Mouse (Mus musculus) lung, postnatal 0 days (tissue): ENCODE measurements at regions not wholly inside any gene's neighbourhood (a gene's known extent, or its start where the extent isn't known, plus 50 kb on each side); places are given as distances from the start of the nearest gene placed in this dataset.
"Not testable (repeated sequence)": the region's sequence is repeated elsewhere in the genome, so short reads cannot be mapped to it uniquely, and the experiment has no call there.

Experiments used
- ATAC-seq: fragments of 200-750 bp; cut with Nextera tagmentation; 2 replicates; pipeline ENCODE4 v1.8.0; 2017; ENCODE audit warnings: moderate library complexity
- DNase-seq: peaks from one replicate; pipeline ENCODE4 v3.0.0-alpha.2; 2016; ENCODE audit warnings: low spot score
- H3K27ac ChIP-seq: fragments of 300-500 bp; sonication (generic); 2 replicates; pipeline ENCODE4 v1.5.1; 2014; ENCODE audit warnings: antibody characterized with exemption, mild to moderate bottlenecking, low read length, mixed read lengths
- H3K27me3 ChIP-seq: fragments of 300-500 bp; sonication (generic); replicated peaks from 2 replicates; pipeline ENCODE4 v1.6.1; 2014; ENCODE audit warnings: low read length, mixed read lengths; ENCODE audit not compliant: insufficient read depth
- H3K36me3 ChIP-seq: fragments of 300-500 bp; sonication (generic); 2 replicates; pipeline ENCODE4 v1.6.1; 2014; ENCODE audit warnings: low read length, mixed read lengths; ENCODE audit not compliant: insufficient read depth
- H3K4me1 ChIP-seq: fragments of 300-500 bp; sonication (generic); 2 replicates; pipeline ENCODE4 v1.6.1; 2014; ENCODE audit warnings: antibody characterized with exemption, low read depth, low read length, mixed read lengths; ENCODE audit not compliant: insufficient read depth
- H3K4me2 ChIP-seq: fragments of 300-500 bp; sonication (generic); replicated peaks from 2 replicates; pipeline ENCODE4 v1.6.1; 2014; ENCODE audit warnings: low read depth, mild to moderate bottlenecking, low read length, moderate library complexity, mixed read lengths
- H3K4me3 ChIP-seq: fragments of 300-500 bp; sonication (generic); 2 replicates; pipeline ENCODE4 v1.5.1; 2014; ENCODE audit warnings: low read depth, low read length
- H3K9ac ChIP-seq: fragments of 300-500 bp; sonication (generic); replicated peaks from 2 replicates; pipeline ENCODE4 v1.6.1; 2014; ENCODE audit warnings: low read depth, mild to moderate bottlenecking
- H3K9me3 ChIP-seq: fragments of 300-500 bp; sonication (generic); 2 replicates; pipeline ENCODE4 v1.6.1; 2016; ENCODE audit warnings: low read length, mixed read lengths
- CTCF ChIP-seq: IDR thresholded peaks from 2 replicates; pipeline ENCODE4 v1.5.1; 2016; ENCODE audit warnings: antibody characterized with exemption, mild to moderate bottlenecking
- EP300 ChIP-seq: IDR thresholded peaks from 2 replicates; pipeline ENCODE4 v1.6.1; 2016; ENCODE audit warnings: antibody characterized with exemption, mild to moderate bottlenecking, control low read depth
- WGBS: fragments of 180-500 bp; shearing (Covaris S2); extraction: QIAGEN DNeasy Blood & Tissue Kit; methylation state at CpG from one replicate; pipeline ENCODE4 v1.1.7; 2014; 5-methylcytosine and 5-hydroxymethylcytosine counted together

GRCm38 (mm10) chr5:12759634-12760033 is 365.6 kb upstream of the Sema3a start:
- Histone ChIP-seq H3K4me3 (no peak overlapping the region), H3K27ac (no peak overlapping the region), H3K36me3 (no peaks in the 10 kb centered on the region), H3K9ac (no peak overlapping the region), H3K9me3 (no peaks in the 10 kb centered on the region), H3K4me2 (no peak overlapping the region), H3K27me3 (no peaks in the 10 kb centered on the region), H3K4me1 (no peaks in the 10 kb centered on the region)
- no peak for ATAC-seq
- DNase-seq, result no peak
- TF ChIP-seq EP300, result no peak
- TF ChIP-seq CTCF, result no peak

- Histone ChIP-seq H3K36me3 (no peaks in the 10 kb centered on the region), H3K27ac (no peak overlapping the region), H3K4me2 (no peak overlapping the region), H3K27me3 (no peaks in the 10 kb centered on the region), H3K9me3 (no peaks in the 10 kb centered on the region), H3K4me1 (no peaks in the 10 kb centered on the region), H3K9ac (no peak overlapping the region), H3K4me3 (no peak overlapping the region)
- DNase-seq (no peak), ATAC-seq (no peak)
- WGBS, result 65% methylated on average over 1 of the region's 1 CpGs
- TF ChIP-seq EP300 (no peak), CTCF (no peak)
Observed at GRCm38 (mm10) chr5:12767383-12767782, 357.8 kb upstream of the Sema3a start.

GRCm38 (mm10) chr5:12782681-12783080 is 342.5 kb upstream of the Sema3a start:
- no peak overlapping the region for H3K27ac ChIP-seq
- no peak overlapping the region for H3K9ac ChIP-seq
- no peaks in the 10 kb centered on the region for H3K27me3 ChIP-seq
- TF ChIP-seq CTCF, result no peak
- no peak for TF ChIP-seq EP300
- H3K36me3 ChIP-seq, result no peaks in the 10 kb centered on the region
- no peak overlapping the region for H3K4me2 ChIP-seq
- WGBS, result 88% methylated on average over 3 of the region's 3 CpGs
- H3K4me1 ChIP-seq, result no peaks in the 10 kb centered on the region
- H3K4me3 ChIP-seq, result no peak overlapping the region
- H3K9me3 ChIP-seq, result no peaks in the 10 kb centered on the region
- ATAC-seq (no peak), DNase-seq (no peak)

DNA sequence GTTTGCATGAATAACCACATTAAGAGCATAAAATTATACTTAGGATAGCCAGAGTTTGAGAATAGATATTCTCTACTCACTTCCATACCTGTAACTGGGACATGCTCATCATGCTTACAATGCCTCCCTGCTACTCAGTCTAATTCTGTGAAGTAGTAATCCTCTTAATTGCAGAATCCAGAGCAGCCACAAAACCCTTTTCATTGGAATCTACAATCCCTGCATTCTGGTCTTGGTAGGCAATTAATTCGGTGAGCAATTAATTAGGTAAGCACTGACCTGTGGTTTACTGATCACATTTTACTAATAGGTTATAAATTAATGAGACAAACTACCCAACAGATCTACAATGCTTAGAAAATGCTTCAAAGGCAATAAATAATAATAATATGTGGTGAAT is 316.5 kb upstream of the Sema3a start:
- Histone ChIP-seq H3K9me3 (no peaks in the 10 kb centered on the region), H3K27me3 (no peaks in the 10 kb centered on the region), H3K4me2 (no peak overlapping the region), H3K36me3 (no peaks in the 10 kb centered on the region), H3K27ac (no peak overlapping the region), H3K4me1 (no peaks in the 10 kb centered on the region), H3K9ac (no peak overlapping the region), H3K4me3 (no peak overlapping the region)
- 86% methylated on average over 1 of the region's 1 CpGs for WGBS
- ATAC-seq, result no peak
- no peak for DNase-seq
- TF ChIP-seq CTCF, result no peak
- no peak for TF ChIP-seq EP300

DNA sequence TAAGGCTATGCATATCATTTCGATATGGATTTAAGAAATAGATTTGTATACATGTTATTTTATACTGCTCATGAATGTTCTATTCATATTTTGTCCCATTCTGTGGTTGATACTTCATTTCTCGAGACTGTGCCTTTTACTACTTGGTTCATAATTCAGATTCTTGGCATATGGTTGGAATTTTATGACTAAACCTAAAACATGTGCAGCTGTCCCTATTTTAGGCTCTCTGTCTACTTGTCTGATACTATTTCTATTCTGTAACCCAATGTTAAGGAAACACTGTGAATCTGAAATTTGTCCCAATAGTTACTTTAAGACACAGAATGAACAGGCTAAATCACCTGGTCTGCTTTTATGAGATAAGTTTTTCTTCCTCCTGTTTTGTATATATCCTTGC is 315.3 kb upstream of the Sema3a start:
- H3K4me3 ChIP-seq, result no peak overlapping the region
- no peak overlapping the region for H3K9ac ChIP-seq
- TF ChIP-seq EP300 (no peak), CTCF (no peak)
- no peak for ATAC-seq
- no peaks in the 10 kb centered on the region for H3K9me3 ChIP-seq
- no peaks in the 10 kb centered on the region for H3K4me1 ChIP-seq
- DNase-seq, result no peak
- no peaks in the 10 kb centered on the region for H3K36me3 ChIP-seq
- H3K4me2 ChIP-seq, result no peak overlapping the region
- WGBS, result 65% methylated on average over 2 of the region's 2 CpGs
- H3K27ac ChIP-seq, result no peak overlapping the region
- no peaks in the 10 kb centered on the region for H3K27me3 ChIP-seq

DNA sequence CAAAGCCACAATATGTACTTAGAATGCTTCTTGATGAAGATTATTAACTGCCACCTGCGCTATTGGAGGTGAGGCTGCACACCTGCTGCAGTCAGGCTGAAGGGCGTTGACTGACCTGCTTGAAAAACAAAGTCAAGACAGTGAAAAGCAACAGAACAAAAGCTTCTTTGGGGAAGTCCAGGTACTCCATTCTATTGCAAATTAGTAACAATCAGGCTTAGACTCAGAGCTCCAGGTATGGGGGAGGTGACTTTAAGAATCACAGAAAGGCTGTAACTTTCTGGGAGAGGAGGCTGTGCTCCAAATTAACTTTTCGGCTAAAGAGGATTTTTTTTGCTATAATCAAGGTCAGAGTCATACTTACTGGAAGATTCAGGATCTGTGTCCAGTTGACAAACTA is 278.0 kb upstream of the Sema3a start:
- not testable (repeated sequence) for H3K27ac ChIP-seq, H3K36me3 ChIP-seq, H3K27me3 ChIP-seq, H3K4me1 ChIP-seq, H3K9ac ChIP-seq, H3K4me3 ChIP-seq, ATAC-seq, H3K4me2 ChIP-seq, H3K9me3 ChIP-seq, DNase-seq
- 78% methylated on average over 3 of the region's 3 CpGs for WGBS

DNA sequence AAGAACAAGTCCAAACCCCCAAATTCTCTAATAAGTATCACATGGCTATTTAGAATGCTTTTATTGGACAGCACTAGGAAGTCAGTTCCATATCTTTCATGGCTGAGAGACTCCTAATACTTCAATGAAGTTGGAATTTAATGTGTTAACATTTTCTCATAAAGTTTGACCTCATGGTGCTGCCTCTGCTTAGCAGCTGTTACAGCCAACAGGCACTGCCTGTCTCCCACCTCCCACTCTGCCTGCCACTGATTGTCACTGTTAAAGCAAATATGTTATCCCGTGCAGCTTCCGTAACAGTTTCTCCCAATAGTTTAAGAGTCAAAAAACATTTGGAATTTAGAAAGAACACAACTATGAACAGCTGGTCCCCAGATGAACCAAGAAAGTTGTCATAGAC is 268.3 kb upstream of the Sema3a start:
- Histone ChIP-seq H3K27ac (no peak overlapping the region), H3K27me3 (no peaks in the 10 kb centered on the region), H3K4me2 (no peak overlapping the region), H3K9ac (no peak overlapping the region), H3K4me1 (no peaks in the 10 kb centered on the region), H3K9me3 (no peaks in the 10 kb centered on the region), H3K4me3 (no peak overlapping the region), H3K36me3 (no peaks in the 10 kb centered on the region)
- ATAC-seq (peak; percentile 14; the same call in 1 of the 2 replicates), DNase-seq (peak; percentile 11)
- no peak for TF ChIP-seq CTCF
- TF ChIP-seq EP300, result no peak
- 54% methylated on average over 2 of the region's 2 CpGs for WGBS
